Mouse (Mus musculus) embryonic facial prominence, embryonic 10.5 days (tissue): ENCODE data around the gene Rbm17. TPM values are rescaled to one million over a fixed set of nuclear protein-coding genes. Genes with fewer than 3 reads are reported as not detected.
"Not testable (repeated sequence)": the region's sequence is repeated elsewhere in the genome, so short reads cannot be mapped to it uniquely, and the experiment has no call there.

Source experiments
- DNase-seq: peaks from one replicate; pipeline ENCODE4 v3.0.0-alpha.2; 2017; ENCODE audit warnings: low spot score
- H3K27ac ChIP-seq: fragments of 300-500 bp; sonication (generic); replicated peaks from 2 replicates; pipeline ENCODE4 v1.5.1; 2016; ENCODE audit warnings: mild to moderate bottlenecking
- H3K27me3 ChIP-seq: fragments of 300-500 bp; sonication (generic); replicated peaks from 2 replicates; pipeline ENCODE4 v1.6.1; 2016; ENCODE audit warnings: low read depth, mild to moderate bottlenecking; ENCODE audit not compliant: poor library complexity, severe bottlenecking
- H3K36me3 ChIP-seq: fragments of 300-500 bp; sonication (generic); replicated peaks from 2 replicates; pipeline ENCODE4 v1.6.1; 2016; ENCODE audit warnings: mild to moderate bottlenecking, moderate library complexity
- H3K4me1 ChIP-seq: fragments of 300-500 bp; sonication (generic); 2 replicates; pipeline ENCODE4 v1.6.1; 2016
- H3K4me3 ChIP-seq: fragments of 300-500 bp; sonication (generic); 2 replicates; pipeline ENCODE4 v1.5.1; 2016; ENCODE audit warnings: mild to moderate bottlenecking, moderate library complexity
- H3K9me3 ChIP-seq: fragments of 300-500 bp; sonication (generic); 2 replicates; pipeline ENCODE4 v1.6.1; 2016; ENCODE audit warnings: mild to moderate bottlenecking
- WGBS: fragments of 180-500 bp; shearing (Covaris S2); methylation state at CpG from one replicate; pipeline ENCODE4 v1.1.7; 2016; 5-methylcytosine and 5-hydroxymethylcytosine counted together
- polyA plus RNA-seq: library from polyadenylated mRNA; unstranded; fragments of >200 nt; fragmentation: Nextera tagmentation; extraction: Ambion mirVana; gene quantifications from 2 replicates; pipeline ENCODE4 v1.2.1, GENCODE M21; 2016

Rbm17 gene
- polyA plus RNA-seq, 1 experiment from 2014 or later, result 201 TPM

GRCm38 (mm10) chr2:11552966-11553451 is 50.9 kb downstream of the Rbm17 start:
- H3K9me3 ChIP-seq, result no peaks in the 10 kb centered on the region
- no peaks in the 10 kb centered on the region for H3K36me3 ChIP-seq
- WGBS, result under 1% methylated on average over 15 of the region's 15 CpGs
- DNase-seq, result peak; percentile 31
- peaks cover 21% of the 10 kb centered on the region for H3K4me1 ChIP-seq
- no peak overlapping the region; the same call in 1 of the 2 replicates for H3K27ac ChIP-seq
- H3K27me3 ChIP-seq, result peaks cover 57% of the 10 kb centered on the region
- peak overlapping the region; percentile 67 for H3K4me3 ChIP-seq

DNA sequence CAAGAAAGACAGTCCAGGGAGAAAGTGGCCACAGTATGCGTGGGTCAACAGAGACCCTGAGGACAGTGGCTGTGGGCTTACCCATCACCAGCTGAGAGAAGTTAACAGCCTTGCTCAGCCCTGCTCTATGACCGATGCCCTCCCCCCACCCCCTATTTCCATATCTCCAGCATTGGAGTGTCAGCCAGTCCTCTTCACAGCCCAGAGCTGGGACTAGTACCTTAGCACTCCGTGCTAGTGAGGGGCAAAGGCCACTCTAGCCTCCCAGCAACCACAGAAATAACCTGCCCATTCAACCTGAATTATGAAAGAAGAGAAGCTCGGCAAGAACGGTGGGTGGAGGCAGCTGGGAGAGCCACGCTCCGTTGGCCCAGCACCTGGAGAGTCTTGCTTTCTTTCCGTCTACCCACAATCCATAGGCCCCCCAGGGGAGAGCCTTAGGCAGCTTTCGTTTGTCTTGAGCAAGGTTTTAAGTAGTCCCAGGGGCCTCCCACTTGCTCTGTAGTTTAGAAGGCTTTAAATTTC is 51.6 kb downstream of the Rbm17 start:
- 2% methylated on average over 9 of the region's 9 CpGs for WGBS
- Histone ChIP-seq H3K9me3 (no peaks in the 10 kb centered on the region), H3K36me3 (no peaks in the 10 kb centered on the region), H3K27ac (no peak overlapping the region), H3K4me1 (peaks cover 21% of the 10 kb centered on the region), H3K4me3 (peak overlapping the region; percentile 67), H3K27me3 (peaks cover 57% of the 10 kb centered on the region)
- DNase-seq, result peak; percentile 14

GRCm38 (mm10) chr2:11551726-11552125 is 52.2 kb downstream of the Rbm17 start:
- H3K4me1 ChIP-seq, result peaks cover 21% of the 10 kb centered on the region
- DNase-seq, result no peak
- no peak overlapping the region for H3K4me3 ChIP-seq
- 29% methylated on average over 1 of the region's 1 CpGs for WGBS
- H3K27ac ChIP-seq, result no peak overlapping the region
- no peaks in the 10 kb centered on the region for H3K36me3 ChIP-seq
- peaks cover 57% of the 10 kb centered on the region for H3K27me3 ChIP-seq
- no peaks in the 10 kb centered on the region for H3K9me3 ChIP-seq

- Histone ChIP-seq H3K4me3 (no peak overlapping the region), H3K9me3 (no peaks in the 10 kb centered on the region), H3K27me3 (peaks cover 33% of the 10 kb centered on the region), H3K4me1 (peaks cover 16% of the 10 kb centered on the region), H3K27ac (no peak overlapping the region), H3K36me3 (no peaks in the 10 kb centered on the region)
- 91% methylated on average over 10 of the region's 10 CpGs for WGBS
- no peak for DNase-seq
Measured at GRCm38 (mm10) chr2:11548508-11548907, 55.4 kb downstream of the Rbm17 start.

DNA sequence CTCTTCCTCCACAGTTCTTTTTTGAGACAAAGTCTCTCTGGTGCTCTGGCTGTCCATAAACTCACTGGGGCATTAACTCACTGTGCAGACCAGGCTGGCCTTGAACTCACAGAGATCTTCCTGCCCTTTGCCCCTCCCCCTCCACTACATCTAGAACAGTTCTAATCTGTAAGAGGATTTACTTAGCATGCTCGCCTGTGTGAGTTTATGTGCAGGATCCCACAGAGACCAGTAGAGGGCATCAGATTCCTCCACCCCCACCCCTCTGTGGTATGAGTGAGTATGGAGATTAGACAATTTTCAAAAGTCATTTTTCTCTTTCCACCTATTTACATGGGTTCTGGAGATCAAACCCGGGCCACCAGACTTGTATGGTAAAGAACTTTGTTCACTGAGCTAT is 56.3 kb downstream of the Rbm17 start:
- H3K36me3 ChIP-seq, result no peaks in the 10 kb centered on the region
- H3K4me1 ChIP-seq, result peaks cover 7% of the 10 kb centered on the region
- peaks cover 24% of the 10 kb centered on the region for H3K27me3 ChIP-seq
- no peak overlapping the region for H3K4me3 ChIP-seq
- 63% methylated on average over 2 of the region's 2 CpGs for WGBS
- H3K27ac ChIP-seq, result no peak overlapping the region
- no peaks in the 10 kb centered on the region for H3K9me3 ChIP-seq
- DNase-seq, result no peak

- 80% methylated on average over 8 of the region's 8 CpGs for WGBS
- Histone ChIP-seq H3K4me1 (no peaks in the 10 kb centered on the region), H3K27ac (no peak overlapping the region), H3K9me3 (no peaks in the 10 kb centered on the region), H3K27me3 (peaks cover 14% of the 10 kb centered on the region), H3K36me3 (no peaks in the 10 kb centered on the region), H3K4me3 (no peak overlapping the region)
- DNase-seq, result no peak
Measured at GRCm38 (mm10) chr2:11546091-11546490, 57.9 kb downstream of the Rbm17 start.

DNA sequence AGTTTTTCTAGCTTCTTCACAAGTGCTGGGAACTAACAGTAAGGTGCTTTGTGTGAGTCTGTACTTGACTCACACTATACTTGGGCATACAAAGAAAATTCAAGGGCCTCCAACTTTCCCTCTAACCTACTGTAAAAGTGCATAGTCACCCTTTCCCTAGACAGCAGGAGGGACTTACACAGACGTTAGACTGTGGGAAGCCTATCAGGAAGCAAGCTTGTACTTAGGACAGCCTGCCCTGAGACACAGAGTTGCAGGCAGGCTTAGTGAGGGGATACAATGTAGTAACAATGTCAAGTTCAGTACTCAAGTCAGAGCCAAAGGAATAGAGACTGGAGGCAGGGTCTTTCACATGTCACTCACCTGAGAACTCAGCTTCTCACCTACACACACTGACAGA is 58.6 kb downstream of the Rbm17 start:
- WGBS, result 56% methylated on average over 1 of the region's 1 CpGs
- Histone ChIP-seq H3K4me1 (no peaks in the 10 kb centered on the region), H3K27me3 (peaks cover 11% of the 10 kb centered on the region), H3K36me3 (no peaks in the 10 kb centered on the region), H3K4me3 (no peak overlapping the region), H3K9me3 (no peaks in the 10 kb centered on the region), H3K27ac (no peak overlapping the region)
- no peak for DNase-seq

- Histone ChIP-seq H3K4me1 (no peaks in the 10 kb centered on the region), H3K9me3 (no peaks in the 10 kb centered on the region), H3K27me3 (peaks cover under 1% of the 10 kb centered on the region; the same call in 1 of the 2 replicates), H3K4me3 (no peak overlapping the region), H3K36me3 (no peaks in the 10 kb centered on the region), H3K27ac (no peak overlapping the region)
- DNase-seq, result no peak
- WGBS, result 80% methylated on average over 5 of the region's 5 CpGs
Measured at GRCm38 (mm10) chr2:11544342-11544741, 59.6 kb downstream of the Rbm17 start.

DNA sequence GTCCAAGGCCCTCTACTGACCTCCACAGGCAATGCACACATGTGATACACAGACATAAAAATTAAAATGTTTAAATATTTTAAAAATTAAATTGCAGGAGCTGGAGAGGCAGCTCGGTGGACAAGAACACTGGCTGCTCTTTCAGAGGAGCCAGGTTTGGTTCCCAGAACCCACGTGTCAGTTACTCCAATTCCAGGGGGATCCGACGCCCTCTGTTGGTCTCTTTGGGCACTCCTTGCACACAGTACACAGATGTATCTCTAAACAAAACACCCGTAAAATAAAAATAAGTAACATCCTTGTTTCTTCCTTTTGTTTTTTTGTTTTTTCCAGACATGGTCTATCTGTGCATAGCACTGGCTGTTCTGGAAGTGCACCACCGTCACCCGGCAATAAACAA is 60.8 kb downstream of the Rbm17 start:
- Histone ChIP-seq H3K4me3 (no peak overlapping the region), H3K4me1 (no peaks in the 10 kb centered on the region), H3K27me3 (no peaks in the 10 kb centered on the region), H3K36me3 (no peaks in the 10 kb centered on the region), H3K9me3 (no peaks in the 10 kb centered on the region), H3K27ac (no peak overlapping the region)
- 74% methylated on average over 7 of the region's 7 CpGs for WGBS
- DNase-seq, result no peak

DNA sequence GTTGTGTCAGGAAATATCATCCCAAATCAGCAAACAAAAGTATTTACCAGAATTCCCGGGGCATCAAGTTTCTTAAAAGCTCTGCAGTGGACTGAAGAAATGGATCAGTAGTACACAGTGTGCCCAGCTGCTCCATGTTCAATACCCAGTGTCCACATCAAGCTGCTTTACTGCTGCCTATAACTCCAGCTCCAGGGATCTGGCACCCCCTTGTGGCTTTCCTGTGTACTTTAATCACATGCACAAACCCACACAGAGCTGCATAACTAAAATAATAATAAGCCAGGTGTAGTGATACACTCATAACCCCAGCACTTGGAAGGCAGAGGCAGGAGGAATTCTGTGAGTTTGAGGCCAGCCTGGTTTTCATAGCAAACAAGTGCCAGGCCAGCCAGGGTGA is 61.3 kb downstream of the Rbm17 start:
- Histone ChIP-seq H3K4me3 (no peak overlapping the region), H3K27ac (no peak overlapping the region), H3K36me3 (no peaks in the 10 kb centered on the region), H3K4me1 (no peaks in the 10 kb centered on the region), H3K9me3 (no peaks in the 10 kb centered on the region), H3K27me3 (no peaks in the 10 kb centered on the region)
- 94% methylated on average over 1 of the region's 1 CpGs for WGBS
- peak; percentile 56 for DNase-seq

DNA sequence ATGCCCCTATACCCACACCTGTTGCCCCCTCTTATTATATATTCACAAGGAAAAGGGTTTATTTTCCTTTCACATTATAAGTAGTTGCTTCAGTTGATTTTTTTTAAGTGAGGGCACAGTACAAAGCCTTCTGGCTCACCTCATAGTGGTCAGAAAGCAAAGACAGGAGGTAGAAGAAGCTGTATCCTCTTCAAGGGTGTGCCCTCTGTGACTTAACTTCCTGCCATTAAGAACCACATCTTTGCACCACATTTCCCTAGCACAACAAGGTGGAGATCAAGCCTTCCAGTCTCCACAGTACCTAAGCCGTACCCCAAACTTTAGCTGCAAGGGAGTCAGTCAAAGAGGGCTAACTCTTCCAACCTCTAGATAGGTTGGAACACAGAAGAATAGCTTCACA is 61.8 kb downstream of the Rbm17 start:
- H3K4me3 ChIP-seq, result no peak overlapping the region
- no peak for DNase-seq
- H3K27me3 ChIP-seq, result no peaks in the 10 kb centered on the region
- no peaks in the 10 kb centered on the region for H3K4me1 ChIP-seq
- 88% methylated on average over 1 of the region's 1 CpGs for WGBS
- no peaks in the 10 kb centered on the region for H3K36me3 ChIP-seq
- no peaks in the 10 kb centered on the region for H3K9me3 ChIP-seq
- H3K27ac ChIP-seq, result no peak overlapping the region

DNA sequence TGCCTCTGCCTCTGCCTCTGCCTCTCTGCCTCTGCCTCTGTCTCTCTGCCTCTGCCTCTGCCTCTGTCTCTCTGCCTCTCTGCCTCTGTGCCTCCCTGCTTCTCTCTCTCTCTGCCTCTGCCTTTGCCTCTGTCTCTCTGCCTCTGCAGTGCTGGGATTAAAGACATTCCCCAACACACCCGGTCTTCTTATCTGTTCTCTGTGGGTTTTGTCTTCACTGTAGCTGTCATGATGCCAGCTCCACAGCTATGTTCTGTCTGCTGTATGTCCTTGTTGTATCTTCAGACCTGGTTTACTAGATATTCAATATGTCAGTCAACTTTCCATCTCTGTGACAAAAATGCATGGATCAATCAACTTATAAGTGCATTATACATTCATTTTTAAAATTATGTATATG is 62.4 kb downstream of the Rbm17 start:
- WGBS, result 80% methylated on average over 1 of the region's 1 CpGs
- H3K4me1 ChIP-seq, H3K9me3 ChIP-seq, DNase-seq, H3K36me3 ChIP-seq, H3K27me3 ChIP-seq, H3K27ac ChIP-seq, H3K4me3 ChIP-seq: not testable (repeated sequence)

DNA sequence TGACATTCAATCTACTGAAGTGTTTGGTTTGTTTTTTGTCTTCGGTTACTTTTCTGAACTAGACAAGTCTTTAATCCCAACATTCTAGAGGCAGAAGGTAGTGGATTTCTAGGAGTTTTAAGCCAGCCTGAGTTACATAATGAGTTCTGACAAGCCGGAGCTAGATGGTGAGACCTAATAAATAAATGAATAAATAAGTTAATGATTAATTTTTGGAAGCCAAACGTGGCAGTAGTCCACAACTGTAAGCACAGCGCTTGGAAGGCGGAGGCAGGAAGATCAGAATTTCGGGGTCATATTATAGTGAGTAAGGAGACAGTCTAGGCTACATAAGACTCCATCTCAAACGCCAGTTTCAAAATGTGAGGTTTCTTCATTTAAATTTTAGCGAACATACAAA is 68.0 kb downstream of the Rbm17 start:
- WGBS, result 68% methylated on average over 8 of the region's 8 CpGs
- H3K9me3 ChIP-seq, result no peaks in the 10 kb centered on the region
- peaks cover 12% of the 10 kb centered on the region for H3K4me1 ChIP-seq
- no peak for DNase-seq
- H3K27ac ChIP-seq, result no peak overlapping the region
- peaks cover 10% of the 10 kb centered on the region; the same call in 1 of the 2 replicates for H3K27me3 ChIP-seq
- peak overlapping the region; percentile 57 for H3K4me3 ChIP-seq
- no peaks in the 10 kb centered on the region for H3K36me3 ChIP-seq
